Mouse (Mus musculus) MN1 (cell line): ENCODE measurements around the gene Cdkal1.
A peak's percentile ranks its signal among the peaks of the same experiment; 100 is the strongest.

Source experiments
- DNase-seq: peaks from one replicate; pipeline ENCODE4 v3.0.0-alpha.2; 2016; ENCODE audit warnings: low spot score

The Cdkal1 gene

DNA sequence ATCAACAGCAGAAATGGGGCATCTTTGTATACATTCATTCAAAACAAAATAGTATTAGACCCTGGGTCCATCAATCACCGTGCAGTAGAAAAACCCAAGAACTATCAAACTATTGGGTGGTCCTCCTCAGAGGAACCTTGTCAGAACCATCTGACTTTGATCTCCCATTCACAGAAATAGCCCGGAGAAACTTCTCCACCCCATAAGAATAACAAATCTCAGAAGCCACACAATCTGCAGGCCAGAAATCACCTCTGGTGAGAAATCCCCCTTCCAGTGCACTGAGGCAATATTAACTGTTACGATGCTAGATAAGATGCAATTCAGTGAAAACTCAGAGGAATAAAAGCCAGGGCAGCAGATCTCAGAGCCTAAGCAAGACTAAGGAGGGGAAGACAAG lies 275.5 kb downstream of the Cdkal1 start:
- no peak for DNase-seq

DNA sequence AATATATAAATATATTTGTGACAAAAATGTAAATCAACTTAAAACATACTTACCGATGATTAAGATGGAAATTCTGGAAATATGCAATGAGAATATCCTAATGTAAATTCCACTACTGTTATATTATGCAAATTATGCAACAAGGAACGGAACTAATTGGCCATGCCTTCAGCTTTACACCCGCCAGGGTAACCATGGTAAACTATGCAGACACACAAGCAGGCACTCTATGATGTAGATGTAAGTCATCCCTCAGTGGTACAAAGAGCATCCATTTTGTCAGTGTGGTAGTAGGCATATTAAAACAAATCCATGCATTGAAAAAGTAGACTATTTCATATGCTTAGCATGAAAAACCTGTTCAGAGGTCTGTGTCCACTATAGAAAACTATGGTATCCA lies 276.9 kb downstream of the Cdkal1 start:
- DNase-seq = no peak

DNA sequence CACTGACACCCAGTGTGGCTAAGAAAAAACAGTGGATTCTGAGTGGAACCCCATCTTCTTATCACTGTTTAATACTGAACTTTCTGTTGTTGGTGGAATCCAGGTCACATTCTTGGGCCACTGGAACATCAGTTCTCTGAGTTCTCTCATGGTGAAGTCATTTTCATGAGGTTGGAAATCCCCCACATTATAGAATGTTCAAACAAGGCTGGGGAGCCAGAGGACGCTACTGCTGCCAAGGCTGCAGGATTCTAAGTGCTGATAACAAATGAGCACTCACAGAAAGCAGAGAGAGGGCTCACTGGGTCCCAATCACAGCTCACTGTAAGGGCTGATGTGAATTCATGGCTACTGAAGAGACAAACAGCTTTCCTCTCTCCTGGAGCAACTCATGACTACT lies 280.7 kb downstream of the Cdkal1 start:
- peak; percentile 29 for DNase-seq

DNA sequence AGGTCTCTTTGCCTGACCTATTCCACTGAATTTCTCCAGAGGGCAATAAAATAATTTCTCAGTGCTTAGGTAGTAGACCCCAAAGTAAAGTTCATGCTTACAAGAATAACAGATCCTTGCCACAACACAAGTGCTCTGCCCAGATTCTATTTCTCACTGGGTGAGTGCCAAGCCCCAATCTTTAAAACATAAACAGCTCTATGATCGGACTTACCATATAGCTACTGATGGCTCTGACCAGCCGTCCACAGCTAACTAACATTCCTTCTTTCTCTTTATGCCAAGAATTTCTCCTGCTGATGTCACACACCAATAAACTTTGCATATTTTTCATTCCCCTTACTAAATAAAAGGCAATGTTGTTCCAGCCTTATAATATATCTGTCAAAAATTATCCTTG lies 283.0 kb downstream of the Cdkal1 start:
- no peak for DNase-seq

DNA sequence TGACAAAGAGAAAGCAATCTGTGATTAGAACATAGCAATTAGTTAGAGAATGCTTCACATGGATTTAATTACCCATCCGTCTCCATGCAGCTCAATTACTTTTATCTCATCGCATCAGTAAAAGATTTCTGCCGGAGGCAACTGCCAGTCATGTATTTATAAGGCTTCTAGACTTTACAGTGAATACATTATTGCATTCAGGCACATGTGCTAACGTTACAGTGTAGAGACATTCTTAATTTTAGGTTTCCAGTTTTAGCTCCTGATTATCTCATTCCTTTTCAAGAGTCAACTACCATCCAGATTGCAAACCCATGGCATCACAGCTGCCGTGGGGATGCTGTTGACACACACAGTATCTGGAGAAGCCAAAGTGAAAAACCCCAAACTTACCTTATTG lies 289.8 kb downstream of the Cdkal1 start:
- no peak for DNase-seq

DNA sequence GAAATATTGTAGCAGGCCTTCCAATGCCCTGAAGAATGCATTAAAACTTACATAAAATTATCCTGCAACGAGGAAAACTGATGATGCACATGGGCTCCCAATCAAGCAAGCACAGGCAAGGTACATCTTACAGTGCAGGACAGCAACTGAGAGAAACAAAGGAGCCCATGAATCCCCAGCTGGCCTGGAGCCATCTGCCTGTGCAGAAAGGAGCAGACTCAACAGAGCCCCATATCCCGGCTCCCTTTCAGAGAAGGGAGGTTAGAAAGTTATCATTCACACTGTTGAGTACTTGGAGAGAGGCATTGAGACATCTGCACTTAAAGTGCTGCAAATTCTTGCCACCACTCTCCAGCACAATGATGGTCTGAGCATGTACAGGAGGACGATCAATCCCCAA lies 296.3 kb downstream of the Cdkal1 start:
- DNase-seq = no peak

DNA sequence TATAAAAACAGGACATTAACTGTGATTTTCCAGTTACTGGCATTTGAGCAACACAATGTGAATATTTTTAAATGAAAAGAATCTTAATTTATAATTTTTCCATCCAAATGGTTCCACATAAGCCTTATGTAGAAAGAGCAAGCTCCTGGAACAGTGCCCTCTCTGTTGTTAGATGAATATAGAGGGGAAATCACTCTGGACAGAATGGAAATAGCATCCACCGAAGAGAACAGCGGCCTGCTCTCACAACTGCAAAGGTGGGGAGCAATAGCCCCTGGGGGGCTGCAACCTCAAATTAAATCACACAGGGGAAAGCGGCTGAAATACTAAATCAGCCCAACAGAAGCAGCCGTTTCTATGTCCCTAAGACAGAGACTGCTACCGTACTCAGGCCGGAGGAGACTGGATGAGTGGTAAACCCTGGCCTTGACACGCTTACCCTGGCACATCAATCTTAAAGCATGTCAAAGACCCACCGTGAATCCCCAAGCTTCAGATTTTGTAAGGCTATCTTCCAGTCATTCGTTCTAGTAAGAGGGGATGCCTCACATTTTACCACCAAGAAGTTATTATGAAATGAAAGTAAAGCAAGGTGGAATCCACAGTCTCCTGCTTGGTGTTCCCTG lies 300.2 kb downstream of the Cdkal1 start:
- DNase-seq = no peak

DNA sequence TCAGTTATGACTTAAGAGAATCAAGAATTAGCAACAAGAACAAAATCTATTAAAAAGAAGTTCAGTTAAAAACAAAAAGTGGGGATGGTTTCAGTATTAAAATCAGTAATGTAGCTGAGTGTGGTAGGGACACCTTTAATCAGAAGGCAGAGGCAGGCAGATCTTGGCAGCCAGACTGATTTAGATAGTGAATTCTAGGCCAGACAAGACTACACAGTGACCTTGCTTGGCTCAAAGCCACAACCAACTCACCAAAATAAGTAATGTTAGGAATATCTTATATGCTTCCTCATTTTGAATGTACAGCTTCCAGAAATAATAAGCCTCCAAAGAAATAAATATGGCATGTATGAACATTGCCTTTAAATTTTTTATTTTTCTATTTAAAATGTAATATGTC lies 301.7 kb downstream of the Cdkal1 start:
- no peak for DNase-seq

DNA sequence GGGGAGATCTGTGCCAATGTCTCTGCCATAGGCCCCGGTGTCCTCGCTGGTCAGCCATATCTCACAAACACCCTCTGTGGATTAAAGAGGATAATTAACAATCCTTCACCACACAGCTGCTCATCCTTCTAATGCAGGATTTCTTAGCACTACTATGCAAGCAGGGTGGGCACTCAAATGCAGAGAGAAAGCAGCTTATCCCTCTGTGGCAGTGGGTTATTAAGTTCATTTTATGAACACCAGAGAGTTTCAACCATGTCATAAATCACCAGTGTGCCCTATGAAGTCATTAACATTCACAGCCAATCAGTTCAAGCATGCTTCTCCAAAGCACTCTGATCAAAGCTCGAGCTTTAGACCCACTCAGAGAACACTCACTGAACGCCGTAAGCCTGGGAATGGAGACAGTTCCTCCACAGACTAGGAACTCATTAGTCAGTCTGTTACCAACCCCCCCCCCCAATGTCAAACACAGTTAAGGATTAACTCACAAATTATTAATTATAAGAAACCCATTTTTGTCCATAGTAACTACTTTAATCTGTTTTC lies 303.1 kb downstream of the Cdkal1 start:
- no peak for DNase-seq

DNA sequence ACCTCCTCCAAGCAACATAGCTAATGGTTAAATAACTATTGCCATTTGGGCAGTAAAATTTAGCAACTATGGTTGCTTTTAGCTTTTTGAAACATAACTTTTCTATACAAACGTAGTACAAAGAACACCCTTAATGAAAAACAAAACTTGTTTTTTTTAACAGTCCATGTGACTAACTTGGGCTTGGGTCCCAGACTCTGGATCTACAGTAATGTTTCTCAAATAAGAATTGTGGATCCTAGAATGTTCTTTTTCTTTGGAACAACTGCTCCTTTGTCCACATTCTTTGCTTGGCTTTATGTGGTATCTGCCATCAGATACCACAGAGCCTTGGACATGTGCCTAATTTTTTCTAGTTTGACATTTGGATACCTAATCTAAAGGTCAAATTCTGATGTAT lies 304.6 kb downstream of the Cdkal1 start:
- no peak for DNase-seq

DNA sequence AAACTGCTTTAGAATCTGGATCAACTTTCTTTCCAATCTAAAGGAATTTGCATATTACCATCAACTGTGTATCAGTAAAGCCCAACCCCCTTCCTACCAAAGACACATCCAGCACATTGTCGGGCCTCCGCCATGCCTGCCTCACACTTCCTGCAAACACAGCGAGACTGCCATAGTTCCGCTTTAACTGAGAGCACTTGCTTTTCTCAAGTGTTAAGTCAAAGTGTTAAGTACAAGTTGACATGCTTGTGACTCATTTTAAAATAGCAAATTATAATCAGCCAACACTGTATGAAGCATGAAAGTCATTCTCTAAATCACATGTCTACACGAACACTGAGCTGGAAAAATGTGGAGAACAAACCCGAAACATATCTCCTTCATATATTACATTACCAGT lies 305.3 kb downstream of the Cdkal1 start:
- DNase-seq = no peak

DNA sequence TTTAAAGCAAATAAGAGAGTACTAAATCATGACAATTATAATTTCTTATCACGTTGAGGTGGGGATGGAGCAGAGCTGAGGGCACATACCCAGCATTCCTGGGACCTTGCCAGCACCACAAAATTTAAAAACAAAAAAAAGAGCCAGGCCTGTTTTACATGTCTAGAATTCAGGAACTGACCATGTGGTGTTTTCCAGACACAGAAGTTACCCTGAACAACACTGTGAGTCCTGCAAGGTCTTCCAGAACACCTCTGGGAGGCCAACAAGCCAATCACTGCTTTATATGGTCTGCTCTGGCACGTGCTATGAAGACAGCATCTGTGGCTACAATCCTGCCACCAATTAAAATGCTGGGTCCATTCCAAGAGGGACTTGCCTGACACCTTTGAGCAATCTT lies 305.7 kb downstream of the Cdkal1 start:
- no peak for DNase-seq

DNA sequence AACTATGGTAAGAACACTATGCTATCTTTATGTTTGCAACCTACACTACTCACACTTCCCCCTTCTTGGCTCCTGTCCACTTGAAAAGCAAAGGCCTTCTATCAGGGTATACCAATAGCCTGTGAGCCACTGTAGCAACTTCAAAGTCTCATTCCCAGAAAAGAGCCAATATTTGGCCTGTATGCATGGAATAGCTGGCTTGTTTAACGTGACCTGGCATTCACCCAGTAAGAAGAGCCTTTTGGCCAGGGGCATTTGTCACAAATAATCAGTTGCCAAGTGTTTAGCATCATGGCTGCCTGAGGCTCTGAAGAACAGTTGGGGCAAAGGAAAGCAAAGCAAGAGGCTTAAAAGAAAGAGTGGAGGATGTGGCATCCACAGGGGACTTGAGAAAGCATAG lies 317.6 kb downstream of the Cdkal1 start:
- peak; percentile 51 for DNase-seq

DNA sequence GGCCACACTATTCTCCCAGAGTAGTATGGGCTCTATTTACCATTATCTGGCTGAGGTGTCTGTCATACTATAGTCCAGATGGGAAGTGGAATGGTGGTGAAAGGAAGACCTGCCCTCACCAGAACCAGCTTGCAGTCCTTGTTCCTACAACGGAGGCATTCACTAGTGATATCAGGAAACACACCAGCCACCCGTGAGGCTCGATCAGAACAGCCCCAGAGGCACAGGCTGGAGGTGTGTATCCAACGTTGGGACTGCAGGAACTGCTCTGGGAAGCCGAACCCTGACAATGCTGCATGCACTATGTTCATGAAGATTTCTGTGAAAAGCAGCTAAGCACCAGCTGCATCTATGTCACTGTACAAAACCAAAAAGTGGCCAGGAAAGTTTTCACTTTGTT lies 321.9 kb downstream of the Cdkal1 start:
- DNase-seq = no peak

DNA sequence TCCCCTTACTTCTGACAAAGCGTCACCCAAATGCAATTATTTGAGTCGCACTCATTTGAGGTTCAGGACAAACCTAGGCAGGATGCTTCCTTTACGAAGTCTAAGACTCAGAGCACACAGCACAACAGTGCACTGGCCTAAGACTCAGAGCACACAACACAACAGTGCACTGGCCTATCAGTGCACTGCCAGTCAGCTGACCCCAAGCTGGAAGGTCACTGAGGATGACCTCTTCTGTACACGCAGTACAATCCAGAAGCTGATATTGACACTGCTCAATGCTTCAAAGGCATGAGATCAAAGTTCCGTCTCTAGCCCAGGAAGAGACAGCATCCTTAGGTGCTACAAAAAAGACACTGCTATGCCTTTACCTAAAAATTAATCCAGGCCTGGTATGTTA lies 327.1 kb downstream of the Cdkal1 start:
- no peak for DNase-seq

DNA sequence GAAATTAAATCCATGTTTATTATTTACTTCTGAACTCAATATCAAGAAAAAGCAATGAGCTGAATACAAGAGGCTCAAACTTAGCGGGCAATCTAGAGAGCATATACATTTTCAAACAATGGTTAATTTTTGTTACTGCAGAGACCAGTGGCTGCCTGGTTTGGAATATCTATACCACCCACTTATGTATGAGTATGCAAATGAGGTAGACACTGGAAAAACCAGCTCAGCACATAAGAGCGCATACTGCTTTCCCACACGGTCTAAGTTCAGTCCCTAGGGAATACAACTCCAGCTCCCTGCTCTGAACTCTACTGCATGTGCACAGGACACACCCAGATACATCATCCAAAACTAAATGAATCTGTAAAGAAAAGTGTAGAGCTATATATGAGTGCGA lies 334.2 kb downstream of the Cdkal1 start:
- no peak for DNase-seq

DNA sequence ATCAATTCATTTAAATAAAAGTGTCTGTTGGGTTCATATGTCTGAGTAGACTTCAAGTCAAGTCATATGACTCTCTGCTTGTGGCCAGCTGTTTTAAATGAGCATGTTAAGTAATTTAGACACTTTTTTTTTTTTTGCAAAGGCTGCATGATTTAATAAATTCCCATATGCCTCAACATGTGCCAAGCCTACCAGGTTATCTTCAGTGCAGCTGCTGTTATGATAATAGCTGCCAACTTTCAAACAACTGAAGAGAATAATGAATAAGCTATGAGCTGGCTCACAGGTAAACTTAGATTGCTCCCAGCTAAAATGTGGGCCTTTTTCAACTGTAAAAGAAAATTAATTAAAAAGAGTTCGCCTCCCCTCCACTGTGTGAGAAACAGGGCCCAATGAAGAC lies 341.4 kb downstream of the Cdkal1 start:
- DNase-seq = peak; percentile 18

DNA sequence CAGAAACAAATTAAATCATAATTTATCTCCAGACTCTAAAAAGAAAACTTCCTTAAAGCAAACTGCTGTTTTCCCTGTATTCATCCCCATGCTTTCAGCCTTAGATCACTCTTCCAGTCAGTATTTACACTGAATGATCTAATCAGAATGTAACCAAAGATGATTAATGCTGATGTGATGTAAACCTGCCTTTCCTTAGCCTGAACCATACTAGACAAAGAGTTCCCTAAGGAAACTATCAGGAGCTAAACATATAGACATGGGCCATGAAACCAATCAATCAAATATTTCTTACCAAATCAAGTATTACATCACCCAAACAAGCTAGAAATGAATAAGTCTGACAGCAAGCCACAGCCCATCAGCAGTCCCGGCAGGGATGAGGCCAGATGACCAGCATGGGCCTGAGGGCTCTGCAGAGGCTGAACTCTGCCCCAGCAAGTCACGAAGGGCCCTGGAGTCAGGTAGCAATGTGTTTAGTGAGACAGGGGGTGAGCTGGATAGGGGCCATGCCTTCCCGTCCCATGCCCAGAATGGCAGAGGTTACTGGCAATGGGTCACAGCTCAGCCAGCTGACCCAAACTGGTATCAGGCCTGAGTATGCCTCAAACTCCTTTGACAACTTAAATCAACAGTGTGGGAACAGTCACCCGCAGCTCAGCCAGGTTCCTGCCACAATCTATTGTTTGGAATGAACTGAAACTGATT lies 350.5 kb downstream of the Cdkal1 start:
- DNase-seq = peak; percentile 9

DNA sequence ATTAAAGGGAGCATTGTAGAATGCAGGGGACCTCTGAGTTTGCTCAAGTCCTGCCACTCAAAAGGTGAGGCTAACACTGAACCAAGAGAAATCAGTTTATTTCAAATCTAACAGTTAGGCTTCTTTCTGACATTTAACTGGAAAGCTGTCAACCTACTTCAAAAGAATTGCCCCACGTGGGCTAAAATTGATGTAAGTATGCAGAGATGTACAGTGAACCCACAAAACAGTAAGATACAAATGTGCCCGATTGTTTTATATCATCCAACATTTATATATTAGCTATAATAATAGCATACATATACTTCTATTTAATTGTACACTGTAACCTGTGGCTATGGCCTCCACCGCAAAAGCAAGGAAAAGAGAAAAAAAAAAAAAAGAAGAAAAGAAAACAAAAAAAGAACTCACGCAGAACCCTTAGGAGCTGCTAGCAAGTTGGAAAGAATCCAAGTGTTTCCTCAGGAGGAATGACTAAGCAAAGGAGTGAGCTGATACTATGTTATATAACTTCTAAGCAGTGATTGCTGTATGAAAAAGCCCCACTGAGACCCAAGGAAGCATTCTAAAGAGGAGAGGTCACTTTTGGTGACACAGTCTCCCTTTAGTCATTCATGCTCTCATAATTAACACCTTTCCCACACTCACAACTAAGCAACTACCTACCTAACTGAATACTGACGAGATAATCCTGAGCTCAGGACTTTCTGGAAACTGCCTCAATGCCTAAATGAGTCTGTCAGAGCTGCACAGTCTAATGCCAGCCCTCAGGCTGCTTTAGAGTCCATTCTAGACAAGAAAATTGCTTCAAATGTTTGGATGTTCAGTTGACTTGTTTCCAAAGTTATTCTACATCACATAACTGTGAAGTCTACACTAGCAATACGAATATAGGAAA lies 352.1 kb downstream of the Cdkal1 start:
- DNase-seq = peak; percentile 70

DNA sequence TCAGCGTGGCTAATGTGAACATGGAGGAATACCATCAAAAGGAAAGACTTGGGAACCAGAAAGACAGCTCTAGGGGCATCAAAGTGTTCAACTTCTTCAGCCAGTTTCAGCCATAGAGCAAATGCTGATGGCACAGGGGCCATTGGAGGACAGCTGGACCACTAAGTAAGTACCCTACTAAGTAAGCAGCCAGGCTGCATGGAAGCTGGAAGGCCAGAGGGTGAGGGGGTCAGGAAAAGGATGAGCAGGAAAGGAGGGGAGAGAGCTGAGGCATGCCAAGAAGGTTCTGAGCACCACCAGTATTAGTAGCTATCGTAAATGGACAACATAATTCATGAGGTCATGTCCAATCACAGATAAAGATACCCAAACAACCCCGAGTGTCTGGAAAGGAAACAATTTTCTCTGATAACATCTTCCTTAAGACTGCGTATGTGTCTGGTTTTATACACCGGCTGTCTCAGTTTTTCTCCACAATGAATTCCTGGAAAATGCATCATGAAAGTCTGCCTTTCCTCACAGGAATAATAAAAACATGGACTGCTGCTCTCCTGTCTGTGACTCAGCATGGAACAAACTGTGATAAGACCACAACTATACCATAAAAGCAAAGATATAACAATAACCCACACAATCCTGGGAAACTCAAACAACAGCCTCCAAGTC lies 352.9 kb downstream of the Cdkal1 start:
- peak; percentile 69 for DNase-seq

DNA sequence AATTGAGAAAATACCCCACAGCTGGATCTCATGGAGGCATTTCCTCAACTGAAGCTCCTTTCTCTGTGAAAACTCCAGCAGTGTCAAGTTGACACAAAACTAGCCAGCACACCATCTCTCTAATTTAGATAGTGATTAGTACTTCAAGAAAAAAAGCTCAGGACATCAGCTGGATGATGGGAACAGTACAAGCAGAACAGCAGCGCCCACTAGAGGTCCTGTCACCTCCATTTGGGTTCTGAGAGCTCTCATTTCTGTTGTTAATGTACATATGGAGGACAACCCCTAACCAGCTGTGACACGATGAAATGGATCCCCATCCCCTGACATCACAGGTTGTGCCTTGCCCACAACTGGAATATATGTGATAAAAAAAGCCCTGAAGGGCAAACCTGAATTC lies 354.3 kb downstream of the Cdkal1 start:
- DNase-seq = no peak

DNA sequence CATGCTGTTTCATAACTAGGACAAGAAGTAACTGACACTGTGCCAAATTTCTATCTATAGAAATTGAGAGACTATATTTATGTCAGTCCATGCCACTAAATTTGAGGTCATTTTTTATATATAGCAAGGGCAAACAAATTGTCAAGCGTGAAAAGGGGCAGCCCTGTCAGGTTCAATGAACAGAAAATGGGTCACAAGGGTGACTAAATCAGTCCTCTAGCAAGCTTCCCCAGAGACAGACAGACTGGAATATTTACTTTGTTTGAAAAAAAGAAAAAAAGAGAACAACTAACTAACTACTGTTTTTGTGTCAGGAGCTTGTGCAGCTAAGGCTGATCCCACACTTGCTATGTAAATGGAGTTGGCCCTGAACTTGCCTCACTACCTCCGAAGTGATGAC lies 355.7 kb downstream of the Cdkal1 start:
- no peak for DNase-seq
